Mouse (Mus musculus) activated CD4-positive, CD25-positive, alpha-beta regulatory T cell, adult 4 months (primary cell): Measurements from ENCODE around the gene Olfr366. TPM values are rescaled to one million over a fixed set of nuclear protein-coding genes. Genes with fewer than 3 reads are reported as not detected.
"Not testable (repeated sequence)": the region's sequence is repeated elsewhere in the genome, so short reads cannot be mapped to it uniquely, and the experiment has no call there.

ENCODE experiments used
- ATAC-seq: one replicate; pipeline ENCODE4 v1.8.0; 2017
- polyA plus RNA-seq, 2 experiments: library from polyadenylated mRNA; unstranded; fragments of 100-300 nt; shearing (Covaris generic); gene quantifications; one replicate each; pipeline ENCODE4 v1.2.1; 2017

Gene Olfr366
- not detected for polyA plus RNA-seq

DNA sequence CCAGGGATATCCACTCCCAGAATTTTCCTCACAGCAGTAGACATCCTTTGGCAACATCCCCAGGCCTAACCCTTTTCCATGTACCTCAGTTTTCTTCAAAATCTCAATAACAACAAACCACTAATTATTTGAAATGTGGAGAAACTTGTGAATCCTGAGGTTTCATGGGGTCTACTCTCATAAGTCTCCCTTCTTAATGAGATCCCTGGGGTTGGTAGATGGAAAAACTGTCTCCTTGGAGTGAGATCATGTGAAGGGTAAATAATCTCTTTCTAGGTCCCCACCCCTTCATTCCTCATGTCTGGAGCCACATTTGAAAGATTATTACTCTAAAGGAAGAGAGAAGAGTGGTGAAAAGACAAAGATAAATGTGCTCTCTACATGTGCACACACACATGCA is at the start of gene Olfr366:
Olfr366 (plus strand) TSS at position 301 of the 400 bp plus-strand sequence.
- no peak for ATAC-seq

- ATAC-seq = no peak
These were observed 23.5 kb upstream of the Olfr366 start, which contains the start of gene Olfr365 for GRCm38 (mm10) chr2:37187898-37188297. TSS of gene Olfr365 (plus strand) at chr2:37188198.

DNA sequence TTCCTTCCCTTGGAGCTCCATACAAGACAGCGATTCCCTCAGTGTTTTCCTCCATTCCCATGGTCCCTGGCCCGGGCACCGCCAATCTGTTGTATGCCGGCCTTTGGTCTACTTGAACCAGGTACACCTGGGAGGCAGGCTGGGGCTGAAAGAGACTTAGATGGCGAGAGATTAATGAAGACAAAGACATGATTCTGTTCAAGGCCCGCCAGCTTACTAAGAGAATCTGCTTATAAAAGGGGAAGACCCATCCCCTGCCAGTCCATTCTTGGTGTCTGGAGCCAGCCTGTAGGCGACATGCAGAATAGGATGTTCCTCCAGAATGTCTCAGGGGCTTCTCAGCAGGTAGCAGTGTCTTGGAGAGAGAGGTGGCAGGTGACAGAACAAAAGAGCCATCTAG is 50.4 kb downstream of the Olfr366 start:
- not testable (repeated sequence) for ATAC-seq

Other genes starting within 250 kb of the Olfr366 start
- gene Olfr357, start 217.7 kb upstream of the Olfr366 start, polyA plus RNA-seq = not detected
- gene Olfr358, start 202.2 kb upstream of the Olfr366 start, polyA plus RNA-seq = not detected
- gene Olfr360, start 145.8 kb upstream of the Olfr366 start, polyA plus RNA-seq = not detected
- gene Olfr361, start 122.3 kb upstream of the Olfr366 start, polyA plus RNA-seq = not detected
- gene Olfr362, start 93.7 kb upstream of the Olfr366 start, polyA plus RNA-seq = not detected
- gene Olfr364-ps1, start 72.3 kb upstream of the Olfr366 start, polyA plus RNA-seq = under 1 TPM in 1 of 2 experiments, not detected in 1; 0.12 TPM
- not detected for gene Olfr365, start 23.4 kb upstream of the Olfr366 start, polyA plus RNA-seq
- not detected for gene Olfr368, start 114.9 kb downstream of the Olfr366 start, polyA plus RNA-seq
- gene Pdcl, start 147.8 kb downstream of the Olfr366 start, polyA plus RNA-seq = 10 to 100 TPM; 25.1 to 31.3 TPM
- 10 to 100 TPM; 21.2 to 29.0 TPM for gene Rc3h2, start 211.3 kb downstream of the Olfr366 start, polyA plus RNA-seq
- 1 to 10 TPM; 4.6 to 4.7 TPM for gene Zbtb26, start 231.6 kb downstream of the Olfr366 start, polyA plus RNA-seq
- gene Zbtb6, start 231.6 kb downstream of the Olfr366 start, polyA plus RNA-seq = 1 to 10 TPM; 3.0 to 5.9 TPM
- 10 to 100 TPM; 34.9 to 45.9 TPM for gene Rabgap1, start 231.7 kb downstream of the Olfr366 start, polyA plus RNA-seq